Mouse (Mus musculus) lung, postnatal 10 days (tissue): ENCODE measurements at regions not wholly inside any gene's neighbourhood (a gene's known extent, or its start where the extent isn't known, plus 50 kb on each side); places are given as distances from the start of the nearest gene placed in this dataset.

Experiments
- DNase-seq: peaks from one replicate; pipeline ENCODE4 v3.0.0; 2021

GRCm38 (mm10) chr19:15617233-15617915, 329.8 kb downstream of the Psat1 start:
- peak; percentile 66 for DNase-seq

- peak; percentile 33 for DNase-seq
Observed at GRCm38 (mm10) chr19:15614648-15615561, 332.2 kb downstream of the Psat1 start.

- DNase-seq, result no peak
Observed at GRCm38 (mm10) chr19:15611137-15611758, 335.9 kb downstream of the Psat1 start.

GRCm38 (mm10) chr19:15606440-15606839, 340.7 kb downstream of the Psat1 start:
- DNase-seq, result no peak

- no peak for DNase-seq
Observed at GRCm38 (mm10) chr19:15592821-15593220, 354.3 kb downstream of the Psat1 start.

DNA sequence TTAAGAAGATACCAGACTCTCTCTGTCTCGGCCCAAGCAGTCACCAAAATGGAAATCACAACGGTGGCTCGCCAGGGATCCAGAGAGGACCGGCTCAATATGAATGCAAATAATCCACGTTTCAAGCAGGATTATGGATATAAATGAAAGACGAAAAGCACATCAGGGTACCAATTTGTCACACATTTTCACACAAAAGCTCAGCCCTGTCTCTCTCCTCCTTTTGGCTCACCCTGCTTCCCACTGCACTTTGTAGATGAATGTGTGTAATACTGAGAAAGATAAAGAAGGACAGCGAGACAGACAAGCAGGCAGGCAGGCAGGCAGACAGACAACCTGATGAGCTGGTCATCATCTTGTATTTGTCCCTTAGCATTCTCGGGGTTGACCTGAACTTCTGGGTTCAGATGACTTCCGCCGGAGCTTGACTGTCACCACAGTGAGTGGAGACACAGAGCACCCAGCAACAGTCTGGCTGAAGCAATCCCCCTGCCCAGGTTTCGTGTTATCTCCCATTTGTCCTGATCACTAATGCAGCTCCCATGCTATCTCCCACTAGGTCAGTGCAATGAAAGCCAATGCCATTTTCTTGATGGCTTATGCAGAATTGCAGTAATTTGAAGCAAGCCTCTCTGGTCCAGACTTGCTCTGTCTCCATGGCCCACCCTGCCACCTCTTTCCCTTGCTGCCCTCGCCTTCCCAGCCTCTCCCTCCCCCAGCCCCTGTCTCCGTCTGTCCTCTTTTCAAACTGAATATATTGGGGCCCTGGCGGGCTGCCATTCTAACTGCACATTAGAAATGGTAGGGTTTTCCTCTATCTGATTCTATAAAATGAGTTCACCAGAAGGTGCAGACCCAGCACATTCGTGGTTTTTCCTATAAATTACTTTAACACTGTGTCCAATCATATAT, 363.1 kb downstream of the Psat1 start:
- DNase-seq, result no peak

DNA sequence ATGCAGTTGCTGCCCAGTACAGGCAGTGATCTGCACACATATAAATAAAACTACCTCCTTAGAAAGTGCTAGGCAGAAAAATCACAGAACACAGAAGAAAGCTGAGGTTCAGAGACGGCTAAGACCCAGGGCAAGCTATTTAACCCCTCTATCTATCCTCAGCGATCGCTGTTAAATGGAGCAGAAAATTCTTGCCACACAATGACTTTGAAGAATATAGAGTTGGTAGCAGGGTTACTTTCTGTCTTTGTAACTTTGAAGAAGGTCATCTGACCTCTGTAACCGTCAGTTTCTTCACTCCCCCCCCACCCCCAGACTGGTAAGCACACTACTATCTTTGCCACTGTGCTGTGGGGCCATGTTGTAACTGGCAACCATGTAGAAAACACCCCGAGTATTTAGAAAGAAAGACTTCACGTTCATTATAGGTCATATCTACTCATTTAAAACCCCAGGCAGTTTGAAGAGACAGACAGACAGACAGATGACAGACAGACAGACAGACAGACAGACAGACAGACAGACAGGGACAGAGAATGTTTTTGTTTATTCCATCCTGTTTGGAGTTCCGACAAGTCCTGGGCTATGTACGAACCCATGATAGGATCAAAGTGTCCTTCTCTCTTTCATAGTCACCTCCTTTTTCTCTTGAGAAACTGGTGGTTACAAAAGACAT, 363.9 kb downstream of the Psat1 start:
- no peak for DNase-seq

DNA sequence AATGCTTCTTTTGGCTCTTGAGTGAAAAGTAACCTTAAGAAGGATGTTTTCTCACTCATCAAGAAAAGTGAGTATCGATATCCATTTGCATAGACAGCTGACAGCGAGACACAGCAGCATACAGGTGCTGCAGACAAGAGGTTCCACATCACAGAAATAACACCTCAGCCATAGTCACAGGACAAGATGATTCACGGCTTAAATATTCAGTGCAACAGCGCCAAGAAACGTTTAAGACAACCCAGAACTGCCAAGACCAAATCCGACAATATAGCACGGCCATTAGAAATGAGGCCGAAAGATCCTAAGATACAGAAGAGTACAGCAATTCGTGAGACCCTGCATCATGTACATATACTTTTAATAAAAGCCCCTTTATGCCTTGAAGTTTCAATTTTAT, 375.9 kb downstream of the Psat1 start:
- no peak for DNase-seq

DNA sequence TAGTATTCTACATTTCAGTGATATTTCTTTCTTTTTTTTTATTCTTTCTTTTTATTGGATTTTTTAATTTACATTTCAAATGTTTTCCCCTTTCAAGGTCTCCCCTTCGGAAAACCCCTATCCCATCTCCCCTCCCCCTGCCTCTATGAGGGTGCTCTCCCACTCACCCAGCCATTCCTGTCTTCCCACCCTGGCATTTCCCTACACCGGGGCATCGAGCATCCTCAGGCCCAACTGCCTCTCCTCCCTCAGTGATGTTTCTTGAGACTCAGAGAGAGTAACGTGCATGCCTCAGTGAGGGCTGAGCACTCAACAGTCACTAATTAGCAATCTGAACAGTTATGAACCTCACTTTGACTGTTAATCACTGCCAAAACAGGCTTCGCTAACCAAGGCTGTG, 385.6 kb downstream of the Psat1 start:
- no peak for DNase-seq

- no peak for DNase-seq
Observed at GRCm38 (mm10) chr19:15553953-15554352, 393.2 kb downstream of the Psat1 start.

- DNase-seq, result no peak
Observed at GRCm38 (mm10) chr19:15517853-15518252, 429.3 kb downstream of the Psat1 start.

DNA sequence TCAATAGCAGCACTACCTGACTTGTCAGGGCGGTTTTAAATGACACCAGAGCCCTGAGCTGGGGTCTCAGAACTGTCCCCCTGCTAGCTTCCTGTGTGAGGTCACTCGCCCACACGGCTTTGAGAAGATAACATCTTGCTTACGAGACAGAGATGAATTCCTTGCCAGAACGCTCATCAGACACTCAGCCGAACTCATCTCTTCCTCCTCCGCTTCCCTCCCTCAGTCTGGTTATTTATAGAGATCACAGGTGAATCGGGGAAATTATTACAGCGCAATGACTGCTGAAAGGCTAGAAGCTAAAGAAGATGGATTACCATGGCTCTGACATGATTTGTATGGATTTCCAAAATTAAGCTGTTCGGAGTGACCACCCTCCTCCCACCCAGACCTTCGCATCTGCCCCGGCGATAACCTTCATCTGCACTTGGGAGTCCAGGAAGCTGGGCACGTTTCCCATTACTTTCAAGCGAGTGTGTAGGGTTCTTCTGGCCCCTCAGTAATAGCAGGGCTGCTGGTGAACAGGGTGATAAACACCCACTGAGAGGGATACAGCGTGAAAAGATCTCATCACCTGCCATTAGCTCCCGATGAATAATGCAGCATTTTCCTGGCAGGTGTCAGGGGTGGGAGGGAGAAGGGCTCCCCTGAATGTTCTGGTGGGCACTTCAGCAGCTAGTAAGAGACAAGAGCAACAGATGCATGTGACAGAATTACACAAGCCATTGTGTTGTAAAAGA, 430.4 kb downstream of the Psat1 start:
- DNase-seq, result no peak

- DNase-seq, result no peak
Observed at GRCm38 (mm10) chr19:15513197-15513596, 433.9 kb downstream of the Psat1 start.

- DNase-seq, result no peak
Observed at GRCm38 (mm10) chr19:15510395-15510794, 436.7 kb downstream of the Psat1 start.

DNA sequence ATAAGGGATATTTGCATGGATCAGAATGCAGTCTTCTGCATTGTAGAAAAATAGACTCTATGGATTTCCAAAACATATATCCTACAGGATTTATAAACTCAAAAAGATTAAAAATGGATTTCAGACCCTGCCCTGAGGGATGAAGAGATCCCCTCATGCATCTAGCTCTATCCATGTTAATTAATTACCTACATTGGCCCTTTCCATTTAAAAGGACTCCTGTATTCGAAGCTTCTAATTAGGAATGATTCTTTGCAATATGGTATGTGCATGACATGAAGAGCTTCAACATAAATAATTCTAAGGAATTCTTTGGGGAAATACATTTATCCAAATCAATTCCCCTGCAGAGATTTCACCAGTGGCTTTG, 444.2 kb downstream of the Psat1 start:
- DNase-seq, result no peak

DNA sequence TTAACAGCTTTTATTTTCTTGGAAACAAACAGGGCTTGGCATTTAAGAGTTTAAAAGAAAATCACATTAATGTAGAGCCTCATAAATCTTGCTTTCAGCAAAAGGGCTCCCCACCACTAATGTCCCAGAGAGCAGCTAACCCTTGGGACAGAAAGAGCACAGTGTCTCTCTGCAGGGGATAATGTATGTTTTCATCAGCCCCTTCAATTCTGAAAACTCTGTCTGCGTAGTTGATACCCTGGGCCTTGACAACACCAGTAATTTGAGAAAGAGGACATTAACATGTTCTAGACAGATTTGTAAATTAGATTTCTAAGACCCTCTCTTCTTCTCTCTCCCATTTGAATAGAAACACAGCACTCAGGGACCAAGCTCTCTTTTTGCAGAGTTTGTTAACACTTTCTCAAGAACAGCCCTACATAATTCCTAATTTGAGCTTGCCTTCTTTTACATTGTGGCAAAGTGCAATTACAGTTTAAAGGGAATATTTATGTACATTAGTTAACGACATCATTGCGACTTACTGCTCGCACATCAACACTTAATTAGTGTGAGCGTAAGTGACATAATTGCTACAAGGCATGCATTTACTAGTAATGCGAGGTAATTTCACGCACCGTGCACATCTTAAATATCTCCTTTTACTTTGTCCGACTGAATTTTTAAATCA, 444.7 kb downstream of the Psat1 start:
- no peak for DNase-seq

DNA sequence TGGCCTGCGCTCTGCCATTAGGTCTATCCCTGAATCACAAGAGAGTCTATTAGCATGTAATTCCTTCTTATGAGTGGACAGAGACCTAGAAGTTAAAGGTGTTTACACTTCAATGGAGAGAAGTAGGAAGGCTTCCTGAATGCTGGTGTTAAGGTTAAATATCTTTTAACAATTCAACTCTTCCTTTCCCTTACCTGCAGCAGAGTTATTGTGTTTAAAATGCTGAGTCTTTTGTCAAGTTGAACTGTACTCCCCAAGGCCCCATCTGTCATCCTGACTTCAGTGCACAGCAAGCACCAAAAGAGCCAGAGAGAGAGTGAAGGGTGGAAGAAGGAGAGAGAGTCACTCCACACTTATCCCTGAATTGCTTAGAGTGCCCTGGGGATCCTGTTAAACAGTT, 451.6 kb downstream of the Psat1 start:
- no peak for DNase-seq

DNA sequence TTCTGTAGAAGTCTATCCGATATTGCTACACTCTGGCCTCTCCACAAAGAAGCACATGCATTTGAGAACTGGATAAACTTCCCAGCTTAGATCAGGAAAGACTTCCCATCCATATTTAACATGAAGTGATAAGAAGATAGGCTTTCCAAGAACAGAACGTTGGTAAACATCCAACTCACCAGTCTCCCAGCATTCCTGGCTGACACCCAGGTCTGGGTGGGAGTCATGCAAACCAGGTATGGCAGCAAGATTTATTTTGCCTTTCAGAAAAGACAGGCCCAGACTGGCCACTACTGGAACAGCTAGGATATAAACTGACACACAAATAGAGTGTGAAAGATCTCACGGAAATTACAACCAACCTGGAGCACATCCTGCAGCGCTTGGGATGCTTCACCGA, 459.6 kb downstream of the Psat1 start:
- DNase-seq, result no peak

GRCm38 (mm10) chr19:15481605-15482004, 465.5 kb downstream of the Psat1 start:
- DNase-seq, result peak; percentile 33

- no peak for DNase-seq
Observed at GRCm38 (mm10) chr19:15469541-15469940, 477.6 kb downstream of the Psat1 start.

GRCm38 (mm10) chr19:15466713-15467112, 480.4 kb downstream of the Psat1 start:
- no peak for DNase-seq
